Mouse (Mus musculus): Measurements from ENCODE around the gene Cfl1.

The Cfl1 gene

GRCm38 (mm10) chr19:5538786-5539185 lies 48.5 kb downstream of the Cfl1 start:
- DNase-seq: no peak

- DNase-seq: no peak
Observed at GRCm38 (mm10) chr19:5543362-5543761, 53.1 kb downstream of the Cfl1 start.

- no peak for DNase-seq
Observed at GRCm38 (mm10) chr19:5544031-5544430, 53.8 kb downstream of the Cfl1 start.
